In genomic region chr5:125466483-125466882, GRCm38 (mm10) we compare ENCODE assay signal across 10 mouse cellular contexts. TPM values are rescaled to one million over a fixed set of nuclear protein-coding genes. Genes with fewer than 3 reads are reported as not detected.
DNase-seq lines count a peak whose midpoint lies in the region; ATAC-seq and TF ChIP-seq lines count a peak whose summit lies in the region.
"Had no signal": no experiment of that assay in that cellular context is flagged by ENCODE, and none has a peak within 500 bp of the region (broad histone marks: within the 10 kb centered on the region; RNA-seq: fewer than 3 reads in every experiment).

No protein-coding gene starts in this region.

- no peaks in the 10 kb centered on the region for H3K36me3 ChIP-seq in forebrain, embryonic 10.5 days (replicated peaks)
- H3K36me3 ChIP-seq in forebrain, embryonic 11.5 days (ENCODE audit: control insufficient read depth, insufficient read depth, low read length): no peaks in the 10 kb centered on the region
- no peaks in the 10 kb centered on the region for H3K36me3 ChIP-seq in liver, embryonic 11.5 days (ENCODE audit: control insufficient read depth, insufficient read depth, low read length)
- H3K36me3 ChIP-seq in limb, embryonic 12.5 days: no peaks in the 10 kb centered on the region
- H3K36me3 ChIP-seq in midbrain, postnatal 0 days (ENCODE audit: insufficient read depth, low read length): no peaks in the 10 kb centered on the region

- no peak for TF ChIP-seq CTCF in midbrain, postnatal 0 days (IDR thresholded peaks at IDR 0.05)

- no peaks in the 10 kb centered on the region for H3K9me3 ChIP-seq in forebrain, embryonic 10.5 days
- H3K9me3 ChIP-seq in forebrain, embryonic 11.5 days (ENCODE audit: control insufficient read depth, low read length): no peaks in the 10 kb centered on the region
- no peaks in the 10 kb centered on the region for H3K9me3 ChIP-seq in liver, embryonic 11.5 days (ENCODE audit: control insufficient read depth, low read length)
- H3K9me3 ChIP-seq in limb, embryonic 12.5 days: no peaks in the 10 kb centered on the region
- no peaks in the 10 kb centered on the region for H3K9me3 ChIP-seq in midbrain, postnatal 0 days (ENCODE audit: low read length)

- no peak for DNase-seq in forebrain, embryonic 10.5 days (ENCODE audit: extremely low spot score, low spot score)
- DNase-seq in forebrain, embryonic 11.5 days (ENCODE audit: low spot score): no peak
- DNase-seq in liver, embryonic 11.5 days (ENCODE audit: low spot score): no peak
- DNase-seq in liver: no peak
- no peak for DNase-seq in midbrain, postnatal 0 days (ENCODE audit: low spot score)
- DNase-seq in spleen, adult 12 weeks (ENCODE audit: low spot score): no peak
- DNase-seq in adrenal gland, adult 8-10 months: no peak
- DNase-seq: adrenal gland, adult 2 months had no signal

- H3K4me1 ChIP-seq in forebrain, embryonic 10.5 days: peaks cover 10% of the 10 kb centered on the region
- 0 out of 2 replicates have a peak, but pooled peaks cover 2% of the 10 kb centered on the region for H3K4me1 ChIP-seq in forebrain, embryonic 11.5 days (replicated peaks; ENCODE audit: control insufficient read depth, insufficient read depth, low read length)
- peaks cover 13% of the 10 kb centered on the region for H3K4me1 ChIP-seq in liver, embryonic 11.5 days (replicated peaks; ENCODE audit: control insufficient read depth, insufficient read depth, low read length)
- no peaks in the 10 kb centered on the region; the same call in 1 of the 2 replicates for H3K4me1 ChIP-seq in limb, embryonic 12.5 days (replicated peaks)
- no peaks in the 10 kb centered on the region for H3K4me1 ChIP-seq in midbrain, postnatal 0 days (ENCODE audit: insufficient read depth, low read length)

- H3K4me3 ChIP-seq in forebrain, embryonic 10.5 days: peak overlapping the region; percentile 47; the same call in 1 of the 2 replicates
- no peak overlapping the region for H3K4me3 ChIP-seq in forebrain, embryonic 11.5 days (ENCODE audit: low read depth, low read length)
- no peak overlapping the region for H3K4me3 ChIP-seq in liver, embryonic 11.5 days (ENCODE audit: low read depth, low read length)
- H3K4me3 ChIP-seq in limb, embryonic 12.5 days (replicated peaks): 0 out of 2 replicates have a peak overlapping the region, but pooled peaks have one; percentile 36
- H3K4me3 ChIP-seq in midbrain, postnatal 0 days (ENCODE audit: low read depth, low read length): no peak overlapping the region

- H3K4me2 ChIP-seq in forebrain, embryonic 11.5 days (ENCODE audit: low read depth, low read length, severe bottlenecking): no peak overlapping the region
- H3K4me2 ChIP-seq in liver, embryonic 11.5 days: peak overlapping the region; percentile 68
- peak overlapping the region; percentile 58 for H3K4me2 ChIP-seq in limb, embryonic 12.5 days
- H3K4me2 ChIP-seq in midbrain, postnatal 0 days (ENCODE audit: low read depth, low read length, poor library complexity, severe bottlenecking): 0 out of 2 replicates have a peak overlapping the region, but pooled peaks have one; percentile 50

- no peak overlapping the region for H3K9ac ChIP-seq in forebrain, embryonic 11.5 days (ENCODE audit: low read length)
- H3K9ac ChIP-seq in liver, embryonic 11.5 days (ENCODE audit: low read depth, low read length): no peak overlapping the region
- H3K9ac ChIP-seq in limb, embryonic 12.5 days (replicated peaks): no peak overlapping the region
- H3K9ac ChIP-seq in midbrain, postnatal 0 days (replicated peaks; ENCODE audit: low read length, poor library complexity, severe bottlenecking): no peak overlapping the region

- H3K27me3 ChIP-seq in forebrain, embryonic 10.5 days (ENCODE audit: poor library complexity, severe bottlenecking): no peaks in the 10 kb centered on the region
- no peaks in the 10 kb centered on the region for H3K27me3 ChIP-seq in forebrain, embryonic 11.5 days (ENCODE audit: control insufficient read depth, insufficient read depth, low read length)
- H3K27me3 ChIP-seq in liver, embryonic 11.5 days (replicated peaks; ENCODE audit: control insufficient read depth, insufficient read depth, low read length): no peaks in the 10 kb centered on the region
- no peaks in the 10 kb centered on the region for H3K27me3 ChIP-seq in limb, embryonic 12.5 days
- H3K27me3 ChIP-seq in midbrain, postnatal 0 days (ENCODE audit: insufficient read depth, low read length): no peaks in the 10 kb centered on the region

- ATAC-seq in forebrain, embryonic 11.5 days (replicated peaks; ENCODE audit: low FRiP score): no peak
- no peak for ATAC-seq in liver, embryonic 11.5 days (replicated peaks; ENCODE audit: low FRiP score)
- no peak for ATAC-seq in limb, embryonic 12.5 days (ENCODE audit: insufficient number of reproducible peaks, insufficient read depth, low FRiP score, low TSS enrichment, low read depth)
- no peak for ATAC-seq in midbrain, postnatal 0 days (ENCODE audit: low FRiP score)

- WGBS in forebrain, embryonic 10.5 days: 90% methylated on average over 5 of the region's 5 CpGs
- WGBS in forebrain, embryonic 11.5 days: 88% methylated on average over 5 of the region's 5 CpGs
- WGBS in liver, embryonic 11.5 days: 81% methylated on average over 5 of the region's 5 CpGs
- 92% methylated on average over 5 of the region's 5 CpGs for WGBS in limb, embryonic 12.5 days
- WGBS in midbrain, postnatal 0 days: 86% methylated on average over 5 of the region's 5 CpGs

- H3K27ac ChIP-seq in forebrain, embryonic 10.5 days: peak overlapping the region; percentile 86
- no peak overlapping the region for H3K27ac ChIP-seq in forebrain, embryonic 11.5 days (ENCODE audit: low read depth, low read length)
- H3K27ac ChIP-seq in liver, embryonic 11.5 days (ENCODE audit: low read depth, low read length): no peak overlapping the region
- H3K27ac ChIP-seq in limb, embryonic 12.5 days: no peak overlapping the region
- no peak overlapping the region for H3K27ac ChIP-seq in midbrain, postnatal 0 days (ENCODE audit: low read depth, low read length)
- H3K27ac ChIP-seq: left cerebral cortex, adult 2 months had no signal

RNA-seq across cellular contexts. Expression of gene Aacs, which starts 9.1 kb away (rescaled TPM):
- 58.5 and 58.6 TPM in 2 replicates for polyA plus RNA-seq in forebrain, embryonic 10.5 days (2016; fragmentation: Nextera tagmentation; extraction: Ambion mirVana)
- 55.4 and 56.6 TPM in 2 replicates for polyA plus RNA-seq in forebrain, embryonic 11.5 days (2014; fragmentation: Nextera tagmentation; extraction: Ambion mirVana)
- polyA plus RNA-seq in liver, embryonic 11.5 days (2014; fragmentation: Nextera tagmentation; extraction: Ambion mirVana): 29.3 and 29.7 TPM in 2 replicates
- 35.7 and 40.1 TPM in 2 replicates for polyA plus RNA-seq in limb, embryonic 12.5 days (2016; fragmentation: Nextera tagmentation; extraction: Ambion mirVana)
- total RNA-seq in midbrain, postnatal 0 days (2014; rRNA removed): 104 and 112 TPM in 2 replicates
- 84.8 and 86.5 TPM in 2 replicates for polyA plus RNA-seq in midbrain, postnatal 0 days (2015; fragmentation: Nextera tagmentation; extraction: Ambion mirVana)
- total RNA-seq in adrenal gland, adult 8-10 months (2022): 10 to 100 TPM; 44.9 to 73.7 (median 53.8) TPM

RNA-seq across cellular contexts. Expression of gene Bri3bp, which starts 25.1 kb away (rescaled TPM):
- polyA plus RNA-seq in forebrain, embryonic 10.5 days (2016; fragmentation: Nextera tagmentation; extraction: Ambion mirVana): 56.5 and 57.6 TPM in 2 replicates
- 44.1 TPM in 2 replicates for polyA plus RNA-seq in forebrain, embryonic 11.5 days (2014; fragmentation: Nextera tagmentation; extraction: Ambion mirVana)
- 63.6 and 67.9 TPM in 2 replicates for polyA plus RNA-seq in liver, embryonic 11.5 days (2014; fragmentation: Nextera tagmentation; extraction: Ambion mirVana)
- 40.3 and 40.7 TPM in 2 replicates for polyA plus RNA-seq in limb, embryonic 12.5 days (2016; fragmentation: Nextera tagmentation; extraction: Ambion mirVana)
- 89.5 and 96.0 TPM in 2 replicates for total RNA-seq in midbrain, postnatal 0 days (2014; rRNA removed)
- polyA plus RNA-seq in midbrain, postnatal 0 days (2015; fragmentation: Nextera tagmentation; extraction: Ambion mirVana): 42.3 and 43.9 TPM in 2 replicates
- total RNA-seq in adrenal gland, adult 8-10 months (2022): 10 to 100 TPM; 27.8 to 35.6 (median 31.6) TPM

RNA-seq across cellular contexts. Expression of gene Dhx37, which starts 32.6 kb away (rescaled TPM):
- 21.4 and 22.2 TPM in 2 replicates for polyA plus RNA-seq in forebrain, embryonic 10.5 days (2016; fragmentation: Nextera tagmentation; extraction: Ambion mirVana)
- polyA plus RNA-seq in forebrain, embryonic 11.5 days (2014; fragmentation: Nextera tagmentation; extraction: Ambion mirVana): 15.7 and 16.4 TPM in 2 replicates
- 18.5 and 19.4 TPM in 2 replicates for polyA plus RNA-seq in liver, embryonic 11.5 days (2014; fragmentation: Nextera tagmentation; extraction: Ambion mirVana)
- 16.1 and 16.5 TPM in 2 replicates for polyA plus RNA-seq in limb, embryonic 12.5 days (2016; fragmentation: Nextera tagmentation; extraction: Ambion mirVana)
- 17.8 and 32.9 TPM in 2 replicates for total RNA-seq in midbrain, postnatal 0 days (2014; rRNA removed)
- polyA plus RNA-seq in midbrain, postnatal 0 days (2015; fragmentation: Nextera tagmentation; extraction: Ambion mirVana): 10.9 TPM in 2 replicates
- 10 to 100 TPM; 19.1 to 22.1 (median 19.9) TPM for total RNA-seq in adrenal gland, adult 8-10 months (2022)

Comparison
In these comparisons a context has a peak if more than half of its experiments do, and no peak if none do; other contexts are left out.
1. H3K4me3 ChIP-seq: peak in forebrain, embryonic 10.5 days (single experiment) and limb, embryonic 12.5 days (single experiment); none in forebrain, embryonic 11.5 days (single experiment), liver, embryonic 11.5 days (single experiment) and midbrain, postnatal 0 days (single experiment).